ENCODE assay signal across 8 mouse cellular contexts in the genomic region with DNA sequence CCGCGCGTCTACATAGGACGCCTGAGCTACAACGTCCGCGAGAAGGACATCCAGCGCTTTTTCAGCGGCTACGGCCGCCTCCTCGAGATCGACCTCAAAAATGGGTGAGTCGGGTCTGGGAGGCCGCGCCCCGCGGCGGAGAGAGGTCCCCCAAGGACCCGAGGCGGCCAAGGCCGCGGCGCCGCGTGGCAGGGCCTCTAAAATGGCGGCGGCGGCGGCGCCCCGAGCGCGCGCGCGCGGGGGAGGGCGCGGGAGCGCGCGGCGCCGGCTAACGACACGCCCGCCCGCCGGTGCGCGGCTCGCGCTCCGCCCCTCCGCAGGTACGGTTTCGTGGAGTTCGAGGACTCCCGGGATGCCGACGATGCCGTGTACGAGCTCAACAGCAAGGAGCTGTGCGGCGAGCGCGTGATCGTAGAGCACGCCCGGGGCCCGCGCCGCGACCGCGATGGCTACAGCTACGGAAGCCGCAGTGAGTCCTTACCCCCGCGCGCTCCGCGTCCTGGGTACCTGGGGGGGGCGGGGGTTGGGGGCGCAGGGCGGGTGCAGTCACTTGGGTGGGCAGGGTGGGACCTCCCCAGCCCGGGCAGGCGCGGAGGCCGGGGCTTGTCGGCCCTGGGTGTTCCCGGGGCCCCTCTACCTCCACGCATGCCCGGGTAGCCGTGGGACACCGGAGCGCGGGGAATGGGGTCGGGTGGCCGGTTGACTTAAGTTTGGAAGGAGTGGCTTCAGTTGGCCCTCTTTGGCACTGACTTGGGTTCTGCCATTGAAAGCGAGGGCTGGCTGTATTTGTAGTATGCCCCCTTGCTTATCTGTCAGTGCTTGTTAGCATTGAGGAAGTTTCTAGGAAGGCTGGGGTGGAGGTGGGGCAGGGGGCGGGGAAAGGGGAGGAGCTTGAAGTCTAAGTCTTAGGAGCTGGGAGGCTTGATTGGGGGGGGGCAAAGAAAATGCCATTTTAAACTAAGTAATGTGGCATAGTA. TPM values are rescaled to one million over a fixed set of nuclear protein-coding genes. Genes with fewer than 3 reads are reported as not detected.
DNase-seq lines count a peak whose midpoint lies in the region; ATAC-seq lines count a peak whose summit lies in the region.

No protein-coding gene starts in this region.

- intact Hi-C loops in gastrocnemius, postnatal 14 days (cut with DNase I; ENCODE audit: low total_unique reads), result no loop called here
- intact Hi-C loops in left cerebral cortex, postnatal 4 days (cut with DNase I), result loop anchor here (10.0 kb wide), 1 partner anchor 473 kb away; no protein-coding TSS in a partner anchor

- peak overlapping the region; percentile 100 for H3K4me3 ChIP-seq in midbrain, embryonic 10.5 days

- peak; percentile 81 for DNase-seq in adrenal gland, adult 2 months
- DNase-seq in embryo, embryonic 10 days (ENCODE audit: low spot score), result peak; percentile 61
- DNase-seq in gastrocnemius, postnatal 14 days, result peak; percentile 57
- DNase-seq in left cerebral cortex, postnatal 4 days, result peak; percentile 64
- peak; percentile 67 for DNase-seq in midbrain, embryonic 10.5 days (ENCODE audit: low spot score)
- DNase-seq in right cerebral cortex, postnatal 25 days, result peak; percentile 63

- H3K36me3 ChIP-seq in midbrain, embryonic 10.5 days, result peaks cover 45% of the 10 kb centered on the region

- H3K27me3 ChIP-seq in midbrain, embryonic 10.5 days (ENCODE audit: low read depth, poor library complexity, severe bottlenecking), result peaks cover 10% of the 10 kb centered on the region; the same call in 1 of the 2 replicates

- H3K4me1 ChIP-seq in midbrain, embryonic 10.5 days, result peaks cover 28% of the 10 kb centered on the region

- no peaks in the 10 kb centered on the region for H3K9me3 ChIP-seq in midbrain, embryonic 10.5 days (replicated peaks)

- peak overlapping the region; percentile 98 for H3K27ac ChIP-seq in midbrain, embryonic 10.5 days (replicated peaks)

- under 1% methylated on average over 95 of the region's 103 CpGs for WGBS in midbrain, embryonic 10.5 days

- ATAC-seq in inflammation-experienced regulatory T-cells, adult 6 months, result peak; percentile 31
- no peak for ATAC-seq in activated CD4-positive, CD25-positive, alpha-beta regulatory T cell, adult 4 months

RNA-seq across cellular contexts. Expression of a gene that starts 0.6 kb away (rescaled TPM):
- 100 to 1,000 TPM; 151 to 216 TPM for total RNA-seq in adrenal gland, adult 2 months (2021)
- 398 and 460 TPM in 2 replicates for polyA plus RNA-seq in adrenal gland, adult 2 months (2012; rRNA removed)
- total RNA-seq in gastrocnemius, postnatal 14 days (2021), result 10 to 100 TPM; 51.0 to 53.3 TPM
- 10 to 100 TPM; 24.3 to 51.6 (median 44.5) TPM for polyA plus RNA-seq in inflammation-experienced regulatory T-cells, adult 6 months (2017; shearing (Covaris generic))
- total RNA-seq in left cerebral cortex, postnatal 4 days (2021), result 100 to 1,000 TPM; 154 to 158 TPM
- 267 and 269 TPM in 2 replicates for polyA plus RNA-seq in midbrain, embryonic 10.5 days (2016; fragmentation: Nextera tagmentation; extraction: Ambion mirVana)
- polyA plus RNA-seq in activated CD4-positive, CD25-positive, alpha-beta regulatory T cell, adult 4 months (2017; shearing (Covaris generic)), result 10 to 100 TPM; 39.6 to 43.9 TPM

RNA-seq across cellular contexts. Expression of a gene that starts 11.3 kb away (rescaled TPM):
- total RNA-seq in adrenal gland, adult 2 months (2021), result under 1 TPM; 0.31 to 0.37 TPM
- 0.12 and 0.38 TPM in 2 replicates for polyA plus RNA-seq in adrenal gland, adult 2 months (2012; rRNA removed)
- not detected for total RNA-seq in gastrocnemius, postnatal 14 days (2021)
- under 1 TPM in 1 of 3 experiments, not detected in 2; 0.30 TPM for polyA plus RNA-seq in inflammation-experienced regulatory T-cells, adult 6 months (2017; shearing (Covaris generic))
- 10 to 100 TPM; 26.4 to 31.4 TPM for total RNA-seq in left cerebral cortex, postnatal 4 days (2021)
- 0.15 and 0.23 TPM in 2 replicates for polyA plus RNA-seq in midbrain, embryonic 10.5 days (2016; fragmentation: Nextera tagmentation; extraction: Ambion mirVana)
- polyA plus RNA-seq in activated CD4-positive, CD25-positive, alpha-beta regulatory T cell, adult 4 months (2017; shearing (Covaris generic)), result under 1 TPM; 0.12 to 0.64 TPM

RNA-seq across cellular contexts. Expression of a gene that starts 55.2 kb away (rescaled TPM):
- total RNA-seq in adrenal gland, adult 2 months (2021), result 1 to 10 TPM in 1 of 2 experiments, under 1 TPM in 1; 0.35 to 1.1 TPM
- 0.35 and 0.77 TPM in 2 replicates for polyA plus RNA-seq in adrenal gland, adult 2 months (2012; rRNA removed)
- not detected for total RNA-seq in gastrocnemius, postnatal 14 days (2021)
- not detected for polyA plus RNA-seq in inflammation-experienced regulatory T-cells, adult 6 months (2017; shearing (Covaris generic))
- total RNA-seq in left cerebral cortex, postnatal 4 days (2021), result not detected
- not detected in 2 replicates for polyA plus RNA-seq in midbrain, embryonic 10.5 days (2016; fragmentation: Nextera tagmentation; extraction: Ambion mirVana)
- polyA plus RNA-seq in activated CD4-positive, CD25-positive, alpha-beta regulatory T cell, adult 4 months (2017; shearing (Covaris generic)), result under 1 TPM in 1 of 2 experiments, not detected in 1; 0.16 TPM
